35 mouse cellular contexts compared by ENCODE assay signal in genomic region chr9:107688415-107688814, GRCm38 (mm10). TPM values are rescaled to one million over a fixed set of nuclear protein-coding genes. Genes with fewer than 3 reads are reported as not detected.
"Had no signal": no experiment of that assay in that cellular context is flagged by ENCODE, and none has a peak within 500 bp of the region (broad histone marks: within the 10 kb centered on the region; RNA-seq: fewer than 3 reads in every experiment).

No protein-coding gene starts in this region.

- ATAC-seq: forebrain, embryonic 13.5 days; forebrain, embryonic 14.5 days; forebrain, embryonic 15.5 days; forebrain, embryonic 16.5 days; forebrain, postnatal 0 days had no signal

- H3K27ac ChIP-seq: embryonic facial prominence, embryonic 10.5 days; embryonic facial prominence, embryonic 12.5 days; embryonic facial prominence, embryonic 13.5 days; embryonic facial prominence, embryonic 15.5 days; forebrain, embryonic 10.5 days; forebrain, embryonic 12.5 days; forebrain, embryonic 13.5 days; forebrain, embryonic 15.5 days; gastrocnemius, adult 2 months; heart, adult 2 months had no signal

- H3K4me2 ChIP-seq: embryonic facial prominence, embryonic 12.5 days; embryonic facial prominence, embryonic 13.5 days; embryonic facial prominence, embryonic 15.5 days; forebrain, embryonic 12.5 days; forebrain, embryonic 13.5 days; forebrain, embryonic 15.5 days had no signal

- H3K9me3 ChIP-seq: embryonic facial prominence, embryonic 10.5 days; embryonic facial prominence, embryonic 12.5 days; embryonic facial prominence, embryonic 13.5 days; embryonic facial prominence, embryonic 15.5 days; forebrain, embryonic 10.5 days; forebrain, embryonic 12.5 days; forebrain, embryonic 13.5 days; forebrain, embryonic 15.5 days had no signal

- H3K9ac ChIP-seq: embryonic facial prominence, embryonic 12.5 days; embryonic facial prominence, embryonic 13.5 days; embryonic facial prominence, embryonic 15.5 days; forebrain, embryonic 12.5 days; forebrain, embryonic 13.5 days; forebrain, embryonic 15.5 days; forebrain, postnatal 0 days had no signal

- H3K27me3 ChIP-seq: embryonic facial prominence, embryonic 12.5 days; embryonic facial prominence, embryonic 13.5 days; embryonic facial prominence, embryonic 15.5 days; forebrain, embryonic 12.5 days; forebrain, embryonic 13.5 days; forebrain, embryonic 15.5 days had no signal

- DNase-seq: cerebellum, adult 2 months; cerebellum, adult 8-10 months; cerebellum, adult 9-10 months; cerebellum, adult 9-11 months; cerebellum, postnatal 10 days; cerebellum, postnatal 14 days; cerebellum, postnatal 25 days; cerebellum, postnatal 36 days; embryo, embryonic 11 days; forebrain, postnatal 0 days; gastrocnemius, adult 2 months; gastrocnemius, postnatal 10 days; gastrocnemius, postnatal 14 days; gastrocnemius, postnatal 25 days; gastrocnemius, postnatal 36 days; heart, adult 11 months; heart, adult 18-20 months; heart, adult 2 months had no signal

- H3K4me3 ChIP-seq: embryonic facial prominence, embryonic 10.5 days; embryonic facial prominence, embryonic 12.5 days; embryonic facial prominence, embryonic 13.5 days; embryonic facial prominence, embryonic 15.5 days; erythroblast, embryonic 14.5 days; forebrain, embryonic 10.5 days; forebrain, embryonic 12.5 days; forebrain, embryonic 13.5 days; forebrain, embryonic 15.5 days; gastrocnemius, adult 2 months; heart, adult 2 months had no signal

RNA-seq across cellular contexts. Expression of gene Gnat1, which starts 8.9 kb away (rescaled TPM):
- total RNA-seq: common myeloid progenitor, adult 5-6 weeks; gastrocnemius, adult 18-20 months; gastrocnemius, adult 2 months; gastrocnemius, adult 8-10 months; gastrocnemius, postnatal 10 days; gastrocnemius, postnatal 14 days; gastrocnemius, postnatal 25 days; gastrocnemius, postnatal 36 days; gastrocnemius, postnatal 4 days; granulocyte monocyte progenitor cell, adult 5-6 weeks; heart, adult 18-20 months; heart, adult 2 months had no signal
- polyA plus RNA-seq: embryonic facial prominence, embryonic 11.5 days; erythroblast, embryonic 14.5 days; heart, adult 2 months had no signal

RNA-seq across cellular contexts. Expression of gene Slc38a3, which starts 19.1 kb away (rescaled TPM):
- total RNA-seq: common myeloid progenitor, adult 5-6 weeks; granulocyte monocyte progenitor cell, adult 5-6 weeks had no signal

RNA-seq across cellular contexts. Expression of gene Sema3f, which starts 21.9 kb away (rescaled TPM):
- total RNA-seq: granulocyte monocyte progenitor cell, adult 5-6 weeks had no signal
- polyA plus RNA-seq: erythroblast, embryonic 14.5 days had no signal
